Mouse (Mus musculus) adrenal gland, postnatal 25 days (tissue): Measurements from ENCODE around the gene Mtf2. TPM values are rescaled to one million over a fixed set of nuclear protein-coding genes. Genes with fewer than 3 reads are reported as not detected.
"Not testable (repeated sequence)": the region's sequence is repeated elsewhere in the genome, so short reads cannot be mapped to it uniquely, and the experiment has no call there.

Experiments
- DNase-seq: peaks from one replicate; pipeline ENCODE4 v3.0.0; 2021; ENCODE audit warnings: mixed read lengths
- long read RNA-seq: library from polyadenylated mRNA; stranded (forward); transcript quantifications from one replicate; pipeline ENCODE4 v2.0.0, GENCODE M21; 2021
- total RNA-seq: library from RNA; stranded (reverse); gene quantifications from 2 replicates; pipeline ENCODE4 v1.2.3, GENCODE M21; 2021

Gene Mtf2
- 29.3 and 35.1 TPM in 2 replicates for total RNA-seq
- long read RNA-seq, full-length matches to known transcripts, result 1 of 12 reads
- long read RNA-seq, partial matches to known transcripts, result 6 of 12 reads
- long read RNA-seq, other reads (novel, unspliced or antisense), result 5 of 12 reads

- DNase-seq, result peak; percentile 96
Measured at GRCm38 (mm10) chr5:108065465-108066411, at the start of gene Mtf2. Mtf2 (plus strand) TSS chr5:108065674.

- no peak for DNase-seq
Measured at GRCm38 (mm10) chr5:108017232-108017631, 48.2 kb upstream of the Mtf2 start.

GRCm38 (mm10) chr5:108019367-108019766 is 46.1 kb upstream of the Mtf2 start:
- no peak for DNase-seq

- no peak for DNase-seq
Measured at GRCm38 (mm10) chr5:108021346-108021745, 44.1 kb upstream of the Mtf2 start.

- no peak for DNase-seq
Measured at GRCm38 (mm10) chr5:108028230-108028629, 37.2 kb upstream of the Mtf2 start.

GRCm38 (mm10) chr5:108028797-108029536 is 36.5 kb upstream of the Mtf2 start:
- DNase-seq, result not testable (repeated sequence)

GRCm38 (mm10) chr5:108029968-108030367 is 35.5 kb upstream of the Mtf2 start:
- no peak for DNase-seq

GRCm38 (mm10) chr5:108031267-108031666 is 34.2 kb upstream of the Mtf2 start:
- DNase-seq, result no peak

- no peak for DNase-seq
Measured at GRCm38 (mm10) chr5:108034194-108034593, 31.3 kb upstream of the Mtf2 start.

- no peak for DNase-seq
Measured at GRCm38 (mm10) chr5:108035523-108035922, 30.0 kb upstream of the Mtf2 start.

- DNase-seq, result no peak
Measured at GRCm38 (mm10) chr5:108042061-108042460, 23.4 kb upstream of the Mtf2 start.

GRCm38 (mm10) chr5:108043908-108044307 is 21.6 kb upstream of the Mtf2 start:
- no peak for DNase-seq

GRCm38 (mm10) chr5:108049711-108050268 is 15.7 kb upstream of the Mtf2 start:
- no peak for DNase-seq

- no peak for DNase-seq
Measured at GRCm38 (mm10) chr5:108051026-108051425, 14.4 kb upstream of the Mtf2 start.

- DNase-seq, result not testable (repeated sequence)
Measured at GRCm38 (mm10) chr5:108051727-108052126, 13.7 kb upstream of the Mtf2 start.

- DNase-seq, result no peak
Measured at GRCm38 (mm10) chr5:108052200-108052599, 13.3 kb upstream of the Mtf2 start.

GRCm38 (mm10) chr5:108053566-108053965 is 11.9 kb upstream of the Mtf2 start:
- no peak for DNase-seq

- DNase-seq, result no peak
Measured at GRCm38 (mm10) chr5:108060413-108060812, 5.1 kb upstream of the Mtf2 start.

GRCm38 (mm10) chr5:108072301-108072700 is 6.8 kb downstream of the Mtf2 start:
- no peak for DNase-seq

GRCm38 (mm10) chr5:108076241-108076640 is 10.8 kb downstream of the Mtf2 start:
- no peak for DNase-seq

- no peak for DNase-seq
Measured at GRCm38 (mm10) chr5:108076833-108077540, 11.5 kb downstream of the Mtf2 start.

- DNase-seq, result no peak
Measured at GRCm38 (mm10) chr5:108079603-108080002, 14.1 kb downstream of the Mtf2 start.
